Mouse (Mus musculus): ENCODE measurements around the gene B3galt4.

DNA sequence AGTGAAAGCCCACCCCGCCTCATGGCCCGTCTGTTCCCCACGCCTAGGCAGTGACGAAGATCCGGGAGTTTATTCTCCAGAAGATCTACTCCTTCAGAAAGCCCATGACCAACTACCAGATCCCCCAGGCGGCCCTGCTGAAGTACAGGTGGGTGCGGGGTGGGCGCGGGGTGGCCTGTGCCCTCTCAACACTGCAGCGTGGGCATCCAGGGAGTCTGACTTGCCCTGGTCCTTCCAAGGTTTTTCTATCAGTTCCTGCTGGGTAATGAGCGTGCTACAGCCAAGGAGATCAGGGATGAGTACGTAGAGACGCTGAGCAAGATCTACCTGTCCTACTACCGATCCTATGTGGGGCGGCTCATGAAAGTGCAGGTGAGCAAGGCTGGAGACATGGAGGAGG lies 8.7 kb upstream of the B3galt4 start:
- TF ChIP-seq EP300 (optimal IDR thresholded peaks at IDR 0.05), result no peak
- no peak for TF ChIP-seq CTCF (IDR thresholded peaks at IDR 0.05; ENCODE audit: low read depth)

Data from stomach, postnatal 0 days (tissue).